Mouse (Mus musculus) spleen, postnatal 14 days (tissue): ENCODE measurements at regions not wholly inside any gene's neighbourhood (a gene's known extent, or its start where the extent isn't known, plus 50 kb on each side); places are given as distances from the start of the nearest gene placed in this dataset.

Source experiments
- DNase-seq, 2 experiments: peaks; one replicate each; pipeline ENCODE4 v3.0.0; 2021 to 2022; ENCODE audit warnings: low spot score in 2 of 2

GRCm38 (mm10) chr15:8582676-8583075 is 62.9 kb upstream of the Gm2310 start:
- no peak for DNase-seq

DNA sequence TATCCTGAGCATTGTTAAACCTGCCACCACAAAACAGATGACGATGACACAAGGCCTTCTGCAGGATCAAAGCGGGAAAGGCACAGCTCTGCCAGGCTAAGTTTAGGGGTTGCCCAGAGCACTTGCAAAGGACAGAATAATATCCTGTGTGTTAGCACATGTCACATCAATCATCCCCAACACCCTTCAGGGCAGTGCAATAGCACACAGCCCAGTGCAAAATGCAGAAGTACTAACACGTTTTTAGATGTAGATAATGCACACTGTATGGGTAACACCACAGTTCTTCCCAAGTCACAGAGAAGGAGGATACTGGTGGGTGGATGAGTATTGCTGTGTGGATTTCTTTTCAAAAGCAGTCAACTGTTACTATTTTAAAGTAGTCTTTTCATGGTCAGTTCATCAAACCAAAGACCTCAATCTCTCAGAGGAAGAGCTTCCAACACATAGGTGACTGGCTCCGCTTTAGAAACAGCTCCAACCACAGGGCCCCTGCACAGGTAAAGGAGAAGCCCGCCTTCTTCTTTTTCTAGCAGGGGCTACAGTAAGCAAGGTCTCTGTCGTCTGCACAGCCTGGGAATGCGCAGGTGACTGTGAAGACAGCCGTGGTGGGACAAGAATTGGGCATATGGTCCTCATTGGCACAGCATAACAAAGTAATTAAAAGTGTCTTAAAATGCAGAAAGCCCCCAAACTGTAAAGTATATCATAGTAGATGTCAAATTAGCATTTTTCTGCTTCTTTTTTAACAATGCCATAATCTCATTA is 61.6 kb upstream of the Gm2310 start:
- DNase-seq = no peak

DNA sequence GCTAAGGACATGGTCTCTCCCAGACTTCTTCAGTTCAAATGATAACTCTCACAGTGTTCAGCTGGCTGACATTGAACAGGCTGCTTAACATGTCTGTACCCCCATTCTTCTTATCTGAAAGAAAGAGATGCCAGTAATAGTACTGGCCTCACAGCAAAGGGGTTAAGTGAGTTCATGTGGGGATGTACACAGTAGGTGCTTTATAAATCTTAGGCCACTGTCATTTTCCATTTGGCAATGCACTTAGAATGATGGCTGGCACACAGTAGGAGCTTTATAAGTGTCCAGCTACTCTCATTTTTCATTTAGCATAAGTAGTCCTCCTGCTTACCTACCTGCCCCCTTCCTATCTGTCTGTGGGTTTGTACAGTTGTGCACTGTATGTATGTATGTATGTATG is 60.3 kb upstream of the Gm2310 start:
- DNase-seq = no peak

- DNase-seq = peak in 1 of 2 experiments; percentile 37
These were observed 57.7 kb upstream of the Gm2310 start for GRCm38 (mm10) chr15:8577480-8577881.

DNA sequence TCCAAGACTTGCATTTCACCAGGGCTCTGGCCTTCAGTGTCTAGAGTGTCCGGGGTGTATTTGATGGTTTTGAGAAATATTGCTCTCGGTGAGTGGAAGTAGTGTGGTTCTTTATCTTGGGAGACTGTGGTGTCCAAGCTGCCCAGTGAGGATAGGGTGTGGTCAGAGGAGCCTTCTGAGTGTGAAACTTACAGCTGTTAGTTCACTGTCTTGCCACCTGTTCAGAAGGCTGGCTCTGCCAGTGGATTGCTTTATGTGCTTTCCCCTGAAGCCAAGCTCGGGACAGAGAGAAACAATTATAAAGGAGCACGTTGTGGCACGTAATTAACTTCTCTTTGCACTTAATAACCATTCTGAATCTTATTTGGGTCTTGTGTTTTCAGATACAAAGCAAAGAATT is 57.2 kb upstream of the Gm2310 start:
- no peak for DNase-seq

DNA sequence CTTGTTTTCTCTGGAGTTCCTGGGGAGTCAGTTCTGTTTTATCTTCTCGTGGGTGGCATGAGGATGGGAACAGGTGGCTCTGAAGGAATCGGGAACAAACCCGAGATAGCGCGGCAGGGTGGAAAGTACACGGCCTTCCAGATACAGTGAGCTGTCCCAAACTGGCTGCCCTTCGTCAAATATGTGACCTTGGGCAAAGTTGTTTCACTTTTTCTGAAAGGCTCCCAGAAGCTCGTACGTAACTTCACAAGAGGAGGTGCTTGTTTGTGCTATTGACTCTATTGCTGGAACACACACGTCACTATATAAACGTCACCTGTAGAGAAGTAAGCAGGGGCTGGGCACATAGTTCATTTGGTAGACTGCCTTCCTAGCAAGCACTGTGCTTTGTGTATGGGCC is 49.9 kb upstream of the Gm2310 start:
- DNase-seq = no peak
